Mouse (Mus musculus): ENCODE results near the gene Vtcn1. TPM values are rescaled to one million over a fixed set of nuclear protein-coding genes. Genes with fewer than 3 reads are reported as not detected.

Vtcn1 gene
- polyA plus RNA-seq, 1 experiment from 2014 or later: 0.81 TPM

DNA sequence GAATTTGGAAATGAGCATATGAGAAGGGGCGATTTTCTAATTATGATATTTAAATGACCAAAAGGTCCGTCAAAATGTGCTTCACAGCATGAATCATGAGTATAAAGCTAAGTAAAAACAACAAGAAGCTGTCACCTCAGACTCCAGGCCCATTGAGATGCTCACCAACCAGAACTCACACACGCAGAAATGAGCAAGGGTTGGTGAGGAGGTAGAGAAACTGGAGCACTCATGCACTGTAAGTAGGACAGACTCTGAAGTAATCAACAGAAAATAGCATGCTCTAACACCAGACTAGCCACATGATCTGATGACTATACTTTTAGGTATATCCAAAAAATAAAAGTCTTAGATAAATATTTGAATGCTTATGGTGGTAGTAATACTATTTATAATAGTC lies 65.1 kb downstream of the Vtcn1 start:
- DNase-seq (ENCODE audit: low spot score): no peak
- Histone ChIP-seq H3K9ac (replicated peaks; ENCODE audit: low read depth) (no peak overlapping the region), H3K4me1 (ENCODE audit: insufficient read depth, low read depth, low read length) (no peaks in the 10 kb centered on the region), H3K4me2 (replicated peaks; ENCODE audit: low read depth, low read length) (no peak overlapping the region), H3K27me3 (replicated peaks; ENCODE audit: insufficient read depth, low read length) (no peaks in the 10 kb centered on the region), H3K36me3 (ENCODE audit: insufficient read depth, low read length) (no peaks in the 10 kb centered on the region), H3K4me3 (ENCODE audit: low read depth, low read length) (no peak overlapping the region), H3K27ac (ENCODE audit: low read length) (no peak overlapping the region), H3K9me3 (ENCODE audit: low read length) (no peaks in the 10 kb centered on the region)
- 86% methylated on average over 3 of the region's 3 CpGs for WGBS
- TF ChIP-seq CTCF (IDR thresholded peaks at IDR 0.05) (no peak), EP300 (IDR thresholded peaks at IDR 0.05) (no peak)
- no peak for ATAC-seq

DNA sequence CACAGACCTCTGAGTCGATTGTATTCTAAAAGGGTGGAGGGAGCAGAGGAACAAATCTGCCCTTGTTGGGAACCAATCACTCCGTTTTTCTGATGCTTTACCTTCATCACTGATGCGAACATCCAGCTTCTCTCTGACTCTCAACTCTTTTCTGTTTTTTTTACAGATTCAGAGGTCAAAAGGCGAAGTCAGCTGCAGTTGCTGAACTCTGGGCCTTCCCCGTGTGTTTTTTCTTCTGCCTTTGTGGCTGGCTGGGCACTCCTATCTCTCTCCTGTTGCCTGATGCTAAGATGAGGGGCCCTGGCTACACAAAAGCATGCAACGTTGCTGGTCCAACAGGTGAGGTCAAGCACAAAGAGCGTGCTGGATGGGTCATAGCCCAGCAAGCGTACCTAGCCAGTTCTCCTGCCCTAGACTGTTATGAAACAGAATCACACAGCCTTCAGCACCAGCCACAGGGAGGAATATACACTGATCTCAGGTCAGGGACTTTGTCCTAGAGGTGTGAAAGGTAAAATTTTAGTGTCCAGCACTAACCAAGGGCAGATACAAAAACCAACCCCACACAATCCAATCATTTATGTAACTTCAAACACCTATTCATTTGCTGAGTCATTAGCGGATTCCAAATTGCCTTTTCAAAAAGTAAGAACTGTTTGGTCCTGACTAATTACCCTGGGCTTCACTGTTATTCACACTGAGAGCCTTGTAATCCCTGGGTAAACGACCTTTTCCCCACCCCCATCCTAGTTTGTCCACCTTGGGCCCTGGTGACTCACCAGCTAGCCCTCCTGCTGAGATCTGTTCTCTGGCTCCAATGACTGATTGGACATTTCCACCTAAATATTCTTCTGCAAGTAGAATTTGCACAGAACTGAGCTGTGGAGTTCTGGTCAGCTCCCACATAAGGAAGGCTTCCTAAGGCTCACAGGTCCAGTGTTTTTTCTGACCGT lies 67.4 kb downstream of the Vtcn1 start:
- WGBS: 61% methylated on average over 11 of the region's 11 CpGs
- H3K36me3 ChIP-seq (ENCODE audit: insufficient read depth, low read length): no peaks in the 10 kb centered on the region
- TF ChIP-seq CTCF (IDR thresholded peaks at IDR 0.05): no peak
- TF ChIP-seq EP300 (IDR thresholded peaks at IDR 0.05): no peak
- H3K27me3 ChIP-seq (replicated peaks; ENCODE audit: insufficient read depth, low read length): no peaks in the 10 kb centered on the region
- H3K4me3 ChIP-seq (ENCODE audit: low read depth, low read length): no peak overlapping the region
- no peak overlapping the region for H3K4me2 ChIP-seq (replicated peaks; ENCODE audit: low read depth, low read length)
- no peak overlapping the region for H3K9ac ChIP-seq (replicated peaks; ENCODE audit: low read depth)
- H3K9me3 ChIP-seq (ENCODE audit: low read length): no peaks in the 10 kb centered on the region
- no peaks in the 10 kb centered on the region for H3K4me1 ChIP-seq (ENCODE audit: insufficient read depth, low read depth, low read length)
- ATAC-seq: no peak
- no peak for DNase-seq (ENCODE audit: low spot score)
- no peak overlapping the region for H3K27ac ChIP-seq (ENCODE audit: low read length)

DNA sequence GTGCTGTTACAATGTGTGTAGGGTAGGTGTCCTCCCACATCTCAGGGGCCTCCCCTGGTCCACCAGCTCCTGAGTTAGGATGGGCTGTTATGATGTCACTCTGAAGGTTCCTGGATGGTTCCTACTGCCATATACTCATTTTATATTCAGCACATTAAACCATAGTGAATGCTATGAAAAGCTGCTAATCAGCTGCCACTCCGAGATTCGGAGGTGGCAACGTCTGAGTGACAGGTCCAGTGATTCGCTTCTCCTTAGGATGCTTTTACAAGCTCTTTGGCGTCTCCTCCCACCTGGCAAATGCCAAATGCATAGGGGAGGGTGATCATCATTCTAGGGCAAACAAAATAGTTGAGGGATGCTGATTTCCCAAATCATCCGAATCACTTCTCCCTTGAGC lies 70.2 kb downstream of the Vtcn1 start:
- no peaks in the 10 kb centered on the region for H3K36me3 ChIP-seq (ENCODE audit: insufficient read depth, low read length)
- ATAC-seq (no peak), DNase-seq (ENCODE audit: low spot score) (no peak)
- H3K9ac ChIP-seq (replicated peaks; ENCODE audit: low read depth): no peak overlapping the region
- 79% methylated on average over 6 of the region's 6 CpGs for WGBS
- no peak overlapping the region for H3K4me2 ChIP-seq (replicated peaks; ENCODE audit: low read depth, low read length)
- H3K27me3 ChIP-seq (replicated peaks; ENCODE audit: insufficient read depth, low read length): no peaks in the 10 kb centered on the region
- no peaks in the 10 kb centered on the region for H3K9me3 ChIP-seq (ENCODE audit: low read length)
- H3K27ac ChIP-seq (ENCODE audit: low read length): no peak overlapping the region
- TF ChIP-seq CTCF (IDR thresholded peaks at IDR 0.05) (no peak), EP300 (IDR thresholded peaks at IDR 0.05) (no peak)
- H3K4me3 ChIP-seq (ENCODE audit: low read depth, low read length): no peak overlapping the region
- H3K4me1 ChIP-seq (ENCODE audit: insufficient read depth, low read depth, low read length): no peaks in the 10 kb centered on the region

DNA sequence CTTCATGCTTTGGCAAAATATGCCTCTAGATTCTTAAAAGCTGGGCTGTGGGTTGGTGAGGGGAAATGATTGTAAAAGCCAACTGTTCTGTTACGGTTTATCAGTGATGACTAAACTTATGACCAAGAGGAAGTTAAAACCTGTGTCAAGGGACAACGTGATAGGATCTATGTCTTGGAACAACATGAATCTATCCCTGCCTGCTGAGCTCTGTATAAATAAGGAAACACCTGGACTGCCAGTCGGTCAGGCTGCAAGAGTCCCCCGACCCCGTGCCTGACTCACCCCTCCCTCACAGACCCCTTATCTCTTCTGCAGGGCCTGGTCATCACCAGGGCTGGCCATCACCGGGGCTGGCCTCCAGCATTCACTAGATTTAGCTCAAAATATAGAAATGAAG lies 80.9 kb downstream of the Vtcn1 start:
- Histone ChIP-seq H3K9me3 (ENCODE audit: low read length) (no peaks in the 10 kb centered on the region), H3K4me2 (replicated peaks; ENCODE audit: low read depth, low read length) (no peak overlapping the region), H3K4me1 (ENCODE audit: insufficient read depth, low read depth, low read length) (no peaks in the 10 kb centered on the region), H3K27ac (ENCODE audit: low read length) (no peak overlapping the region), H3K27me3 (replicated peaks; ENCODE audit: insufficient read depth, low read length) (no peaks in the 10 kb centered on the region), H3K4me3 (ENCODE audit: low read depth, low read length) (no peak overlapping the region), H3K9ac (replicated peaks; ENCODE audit: low read depth) (no peak overlapping the region), H3K36me3 (ENCODE audit: insufficient read depth, low read length) (no peaks in the 10 kb centered on the region)
- DNase-seq (ENCODE audit: low spot score): no peak
- TF ChIP-seq CTCF (IDR thresholded peaks at IDR 0.05): no peak
- TF ChIP-seq EP300 (IDR thresholded peaks at IDR 0.05): 0 out of 2 replicates have a peak, but pooled peaks have one; percentile 24
- 31% methylated on average over 6 of the region's 6 CpGs for WGBS
- peak; percentile 37; the same call in 1 of the 2 replicates for ATAC-seq

DNA sequence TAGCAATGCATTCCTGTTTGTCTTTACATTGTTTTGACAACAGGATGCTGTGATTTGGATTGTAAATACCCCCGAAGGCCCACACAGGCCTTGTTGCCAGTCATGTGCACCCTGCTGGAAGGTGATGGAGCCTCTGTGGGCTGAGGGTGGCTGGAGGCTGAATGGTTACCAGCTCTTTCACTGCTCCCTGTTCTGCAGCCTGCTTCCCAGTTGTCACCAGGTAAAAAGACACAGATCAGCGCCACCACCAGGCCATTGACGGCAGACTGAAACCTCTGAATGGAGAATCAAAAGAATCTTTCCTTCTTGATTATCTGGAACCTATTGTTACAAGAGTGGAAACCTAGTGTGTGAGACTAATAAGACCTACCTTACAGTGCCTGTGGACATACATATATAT lies 81.7 kb downstream of the Vtcn1 start:
- H3K4me2 ChIP-seq (replicated peaks; ENCODE audit: low read depth, low read length): no peak overlapping the region
- H3K9me3 ChIP-seq (ENCODE audit: low read length): no peaks in the 10 kb centered on the region
- WGBS: 40% methylated on average over 3 of the region's 3 CpGs
- H3K36me3 ChIP-seq (ENCODE audit: insufficient read depth, low read length): no peaks in the 10 kb centered on the region
- no peak for TF ChIP-seq EP300 (IDR thresholded peaks at IDR 0.05)
- peak; percentile 61 for TF ChIP-seq CTCF (IDR thresholded peaks at IDR 0.05)
- H3K4me1 ChIP-seq (ENCODE audit: insufficient read depth, low read depth, low read length): no peaks in the 10 kb centered on the region
- H3K9ac ChIP-seq (replicated peaks; ENCODE audit: low read depth): no peak overlapping the region
- no peak overlapping the region for H3K27ac ChIP-seq (ENCODE audit: low read length)
- no peaks in the 10 kb centered on the region for H3K27me3 ChIP-seq (replicated peaks; ENCODE audit: insufficient read depth, low read length)
- no peak for DNase-seq (ENCODE audit: low spot score)
- ATAC-seq: no peak
- no peak overlapping the region for H3K4me3 ChIP-seq (ENCODE audit: low read depth, low read length)

DNA sequence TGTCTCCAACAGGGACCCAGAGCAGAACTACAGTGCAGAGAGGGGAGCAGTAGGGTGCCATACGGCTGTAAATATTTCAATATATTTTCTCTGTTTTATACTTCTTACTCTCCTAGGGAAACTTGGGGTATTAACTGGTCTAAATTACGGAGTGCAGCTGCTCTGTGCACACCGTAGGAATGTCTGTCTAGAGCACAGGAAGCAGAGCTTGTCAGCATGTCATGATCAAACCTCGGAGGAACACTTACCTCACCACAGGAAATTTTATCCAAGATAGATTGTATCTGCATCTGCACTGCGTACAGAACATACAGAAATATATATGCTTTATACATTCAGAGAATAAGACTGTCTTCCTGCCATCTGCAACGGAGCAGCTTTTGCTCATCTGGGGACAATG lies 83.3 kb downstream of the Vtcn1 start:
- H3K4me3 ChIP-seq (ENCODE audit: low read depth, low read length): no peak overlapping the region
- no peak overlapping the region for H3K27ac ChIP-seq (ENCODE audit: low read length)
- no peaks in the 10 kb centered on the region for H3K4me1 ChIP-seq (ENCODE audit: insufficient read depth, low read depth, low read length)
- H3K4me2 ChIP-seq (replicated peaks; ENCODE audit: low read depth, low read length): no peak overlapping the region
- TF ChIP-seq CTCF (IDR thresholded peaks at IDR 0.05) (no peak), EP300 (IDR thresholded peaks at IDR 0.05) (no peak)
- WGBS: 28% methylated on average over 6 of the region's 6 CpGs
- no peaks in the 10 kb centered on the region for H3K9me3 ChIP-seq (ENCODE audit: low read length)
- no peak for ATAC-seq
- H3K9ac ChIP-seq (replicated peaks; ENCODE audit: low read depth): no peak overlapping the region
- no peak for DNase-seq (ENCODE audit: low spot score)
- H3K27me3 ChIP-seq (replicated peaks; ENCODE audit: insufficient read depth, low read length): no peaks in the 10 kb centered on the region
- no peaks in the 10 kb centered on the region for H3K36me3 ChIP-seq (ENCODE audit: insufficient read depth, low read length)
